Mouse (Mus musculus) stomach, embryonic 16.5 days (tissue): ENCODE data around the gene Ahnak. TPM values are rescaled to one million over a fixed set of nuclear protein-coding genes. Genes with fewer than 3 reads are reported as not detected.
A peak's percentile ranks its signal among the peaks of the same experiment; 100 is the strongest.

Experiments used
- ATAC-seq: fragments of 200-750 bp; cut with Nextera tagmentation; 2 replicates; pipeline ENCODE4 v1.8.0; 2017; ENCODE audit warnings: moderate number of reproducible peaks, moderate TSS enrichment; ENCODE audit not compliant: insufficient read depth, low FRiP score
- H3K27ac ChIP-seq: fragments of 300-500 bp; sonication (generic); 2 replicates; pipeline ENCODE4 v1.5.1; 2014; ENCODE audit warnings: low read length
- H3K27me3 ChIP-seq: fragments of 300-500 bp; sonication (generic); 2 replicates; pipeline ENCODE4 v1.6.1; 2014; ENCODE audit warnings: low read length, control low read depth, mixed read lengths; ENCODE audit not compliant: control insufficient read depth, insufficient read depth
- H3K36me3 ChIP-seq: fragments of 300-500 bp; sonication (generic); 2 replicates; pipeline ENCODE4 v1.6.1; 2014; ENCODE audit warnings: low read length; ENCODE audit not compliant: control insufficient read depth, insufficient read depth
- H3K4me1 ChIP-seq: fragments of 300-500 bp; sonication (generic); 2 replicates; pipeline ENCODE4 v1.6.1; 2014; ENCODE audit warnings: low read length, control low read depth, mixed read lengths; ENCODE audit not compliant: control insufficient read depth, insufficient read depth
- H3K4me2 ChIP-seq: fragments of 300-500 bp; sonication (generic); 2 replicates; pipeline ENCODE4 v1.6.1; 2014; ENCODE audit warnings: low read depth, low read length, mixed read lengths
- H3K4me3 ChIP-seq: fragments of 300-500 bp; sonication (generic); replicated peaks from 2 replicates; pipeline ENCODE4 v1.5.1; 2014; ENCODE audit warnings: mild to moderate bottlenecking, low read length
- H3K9ac ChIP-seq: fragments of 300-500 bp; sonication (generic); 2 replicates; pipeline ENCODE4 v1.6.1; 2014; ENCODE audit warnings: low read length
- H3K9me3 ChIP-seq: fragments of 300-500 bp; sonication (generic); replicated peaks from 2 replicates; pipeline ENCODE4 v1.6.1; 2016; ENCODE audit warnings: low read length, control low read depth; ENCODE audit not compliant: control insufficient read depth
- WGBS: fragments of 180-500 bp; shearing (Covaris S2); extraction: QIAGEN DNeasy Blood & Tissue Kit; methylation state at CpG from one replicate; pipeline ENCODE4 v1.1.7; 2014; 5-methylcytosine and 5-hydroxymethylcytosine counted together
- polyA plus RNA-seq: library from polyadenylated mRNA; unstranded; fragments of >200 nt; fragmentation: Nextera tagmentation; extraction: Ambion mirVana; gene quantifications from 2 replicates; pipeline ENCODE4 v1.2.1, GENCODE M21; 2015

Gene Ahnak
- polyA plus RNA-seq, 1 experiment from 2014 or later, result 46.4 TPM

- H3K27ac ChIP-seq, result no peak overlapping the region
- 81% methylated on average over 6 of the region's 6 CpGs for WGBS
- no peaks in the 10 kb centered on the region for H3K9me3 ChIP-seq
- H3K36me3 ChIP-seq, result no peaks in the 10 kb centered on the region
- no peak overlapping the region for H3K4me2 ChIP-seq
- no peak overlapping the region for H3K9ac ChIP-seq
- 0 out of 2 replicates have a peak, but pooled peaks cover 5% of the 10 kb centered on the region for H3K4me1 ChIP-seq
- H3K4me3 ChIP-seq, result no peak overlapping the region
- no peak for ATAC-seq
- no peaks in the 10 kb centered on the region for H3K27me3 ChIP-seq
Observed at GRCm38 (mm10) chr19:9040649-9041048, 51.6 kb downstream of the Ahnak start.

GRCm38 (mm10) chr19:9041074-9041473 is 52.0 kb downstream of the Ahnak start:
- Histone ChIP-seq H3K4me2 (no peak overlapping the region), H3K9me3 (no peaks in the 10 kb centered on the region), H3K36me3 (no peaks in the 10 kb centered on the region), H3K4me1 (0 out of 2 replicates have a peak, but pooled peaks cover 5% of the 10 kb centered on the region), H3K9ac (no peak overlapping the region), H3K4me3 (no peak overlapping the region), H3K27me3 (no peaks in the 10 kb centered on the region), H3K27ac (no peak overlapping the region)
- ATAC-seq, result no peak

GRCm38 (mm10) chr19:9043123-9043522 is 54.0 kb downstream of the Ahnak start:
- Histone ChIP-seq H3K27ac (no peak overlapping the region), H3K9me3 (no peaks in the 10 kb centered on the region), H3K36me3 (no peaks in the 10 kb centered on the region), H3K27me3 (no peaks in the 10 kb centered on the region), H3K4me3 (no peak overlapping the region), H3K4me1 (peaks cover 12% of the 10 kb centered on the region), H3K4me2 (no peak overlapping the region), H3K9ac (no peak overlapping the region)
- no peak for ATAC-seq
- 90% methylated on average over 1 of the region's 1 CpGs for WGBS

GRCm38 (mm10) chr19:9044291-9044690 is 55.2 kb downstream of the Ahnak start:
- H3K9ac ChIP-seq, result no peak overlapping the region
- no peak overlapping the region for H3K4me3 ChIP-seq
- peaks cover 4% of the 10 kb centered on the region for H3K9me3 ChIP-seq
- peak; percentile 57; the same call in 1 of the 2 replicates for ATAC-seq
- H3K27me3 ChIP-seq, result no peaks in the 10 kb centered on the region
- H3K36me3 ChIP-seq, result no peaks in the 10 kb centered on the region
- H3K4me1 ChIP-seq, result peaks cover 12% of the 10 kb centered on the region
- 56% methylated on average over 4 of the region's 4 CpGs for WGBS
- no peak overlapping the region for H3K4me2 ChIP-seq
- H3K27ac ChIP-seq, result no peak overlapping the region

- H3K9ac ChIP-seq, result no peak overlapping the region
- H3K27ac ChIP-seq, result peak overlapping the region; percentile 62; the same call in 1 of the 2 replicates
- H3K4me1 ChIP-seq, result peaks cover 7% of the 10 kb centered on the region
- 59% methylated on average over 7 of the region's 7 CpGs for WGBS
- no peaks in the 10 kb centered on the region for H3K36me3 ChIP-seq
- ATAC-seq, result no peak
- no peak overlapping the region for H3K4me3 ChIP-seq
- no peak overlapping the region for H3K4me2 ChIP-seq
- peaks cover 4% of the 10 kb centered on the region for H3K9me3 ChIP-seq
- no peaks in the 10 kb centered on the region for H3K27me3 ChIP-seq
Observed at GRCm38 (mm10) chr19:9047207-9047945, 58.3 kb downstream of the Ahnak start.

GRCm38 (mm10) chr19:9047946-9048387 is 58.9 kb downstream of the Ahnak start:
- no peak for ATAC-seq
- H3K27me3 ChIP-seq, result no peaks in the 10 kb centered on the region
- H3K4me1 ChIP-seq, result peaks cover 12% of the 10 kb centered on the region
- no peak overlapping the region for H3K9ac ChIP-seq
- H3K36me3 ChIP-seq, result no peaks in the 10 kb centered on the region
- H3K4me3 ChIP-seq, result no peak overlapping the region
- H3K27ac ChIP-seq, result peak overlapping the region; percentile 62; the same call in 1 of the 2 replicates
- no peak overlapping the region for H3K4me2 ChIP-seq
- peaks cover 4% of the 10 kb centered on the region for H3K9me3 ChIP-seq
- WGBS, result 14% methylated on average over 1 of the region's 1 CpGs

- no peak for ATAC-seq
- Histone ChIP-seq H3K4me2 (no peak overlapping the region), H3K4me1 (peaks cover 18% of the 10 kb centered on the region), H3K9me3 (peaks cover 4% of the 10 kb centered on the region), H3K9ac (no peak overlapping the region), H3K4me3 (no peak overlapping the region), H3K36me3 (no peaks in the 10 kb centered on the region), H3K27ac (no peak overlapping the region), H3K27me3 (no peaks in the 10 kb centered on the region)
- 88% methylated on average over 4 of the region's 4 CpGs for WGBS
Observed at GRCm38 (mm10) chr19:9048981-9049687, 60.0 kb downstream of the Ahnak start.

GRCm38 (mm10) chr19:9050294-9051229 is 61.5 kb downstream of the Ahnak start:
- WGBS, result 60% methylated on average over 9 of the region's 9 CpGs

More at GRCm38 (mm10) chr19:9050294-9051229, 61.5 kb downstream of the Ahnak start:
- Histone ChIP-seq H3K36me3 (no peaks in the 10 kb centered on the region), H3K4me3 (no peak overlapping the region), H3K27me3 (no peaks in the 10 kb centered on the region), H3K9ac (no peak overlapping the region), H3K27ac (no peak overlapping the region), H3K4me1 (peaks cover 18% of the 10 kb centered on the region), H3K9me3 (peaks cover 4% of the 10 kb centered on the region), H3K4me2 (no peak overlapping the region)
- ATAC-seq, result no peak
